Mouse (Mus musculus): ENCODE data around the gene Cntn4.
A peak's percentile ranks its signal among the peaks of the same experiment; 100 is the strongest.

Cntn4 gene

GRCm38 (mm10) chr6:106466267-106467029 lies 789.0 kb downstream of the Cntn4 start:
- DNase-seq: no peak

- no peak for DNase-seq
Observed at GRCm38 (mm10) chr6:106471840-106472608, 794.6 kb downstream of the Cntn4 start.

GRCm38 (mm10) chr6:106473871-106474270 lies 796.4 kb downstream of the Cntn4 start:
- no peak for DNase-seq

- DNase-seq: no peak
Observed at GRCm38 (mm10) chr6:106481533-106481932, 804.1 kb downstream of the Cntn4 start.

GRCm38 (mm10) chr6:106496303-106496702 lies 818.8 kb downstream of the Cntn4 start:
- peak in 1 of 2 experiments; percentile 28 for DNase-seq

- DNase-seq: no peak
Observed at GRCm38 (mm10) chr6:106499166-106499565, 821.7 kb downstream of the Cntn4 start.

GRCm38 (mm10) chr6:106503961-106504360 lies 826.5 kb downstream of the Cntn4 start:
- no peak for DNase-seq

- no peak for DNase-seq
Observed at GRCm38 (mm10) chr6:106520367-106520766, 842.9 kb downstream of the Cntn4 start.

GRCm38 (mm10) chr6:106543500-106543899 lies 866.0 kb downstream of the Cntn4 start:
- no peak for DNase-seq

- no peak for DNase-seq
Observed at GRCm38 (mm10) chr6:106561649-106562048, 884.2 kb downstream of the Cntn4 start.

GRCm38 (mm10) chr6:106565316-106565715 lies 887.9 kb downstream of the Cntn4 start:
- no peak for DNase-seq

- DNase-seq: no peak
Observed at GRCm38 (mm10) chr6:106565769-106566459, 888.5 kb downstream of the Cntn4 start.

- DNase-seq: no peak
Observed at GRCm38 (mm10) chr6:106566929-106567621, 889.6 kb downstream of the Cntn4 start.

GRCm38 (mm10) chr6:106580124-106580523 lies 902.7 kb downstream of the Cntn4 start:
- no peak for DNase-seq

- no peak for DNase-seq
Observed at GRCm38 (mm10) chr6:106593756-106594155, 916.3 kb downstream of the Cntn4 start.

- no peak for DNase-seq
Observed at GRCm38 (mm10) chr6:106617081-106617480, 939.6 kb downstream of the Cntn4 start.

- no peak for DNase-seq
Observed at GRCm38 (mm10) chr6:106621188-106621749, 943.8 kb downstream of the Cntn4 start.

- DNase-seq: peak in 1 of 2 experiments; percentile 1
Observed at GRCm38 (mm10) chr6:106643026-106643425, 965.6 kb downstream of the Cntn4 start.

GRCm38 (mm10) chr6:106645496-106646211 lies 968.2 kb downstream of the Cntn4 start:
- peak; percentile 64 to 75 for DNase-seq

- DNase-seq: no peak
Observed at GRCm38 (mm10) chr6:106646945-106647344, 969.5 kb downstream of the Cntn4 start.

- DNase-seq: peak; percentile 72 to 76
Observed at GRCm38 (mm10) chr6:106663780-106664651, 986.6 kb downstream of the Cntn4 start.

Data from kidney, postnatal 4 days (tissue).